8 mouse cellular contexts compared by ENCODE assay signal in genomic region chr2:126933921-126934320, GRCm38 (mm10). TPM values are rescaled to one million over a fixed set of nuclear protein-coding genes. Genes with fewer than 3 reads are reported as not detected.
DNase-seq lines count a peak whose midpoint lies in the region; ATAC-seq and TF ChIP-seq lines count a peak whose summit lies in the region.

No protein-coding gene starts in this region.

- no peak overlapping the region for H3K4me3 ChIP-seq in kidney, adult 2 months (ENCODE audit: insufficient read depth, low read depth, low read length)
- no peak overlapping the region for H3K4me3 ChIP-seq in embryonic fibroblast, embryonic 13.5 days (ENCODE audit: insufficient read depth, low read length)
- H3K4me3 ChIP-seq in liver, embryonic 13.5 days (replicated peaks), result no peak overlapping the region; the same call in 1 of the 2 replicates

- H3K4me1 ChIP-seq in kidney, adult 2 months (ENCODE audit: control insufficient read depth, insufficient read depth, low read length), result peaks cover 7% of the 10 kb centered on the region; the same call in 1 of the 2 replicates
- H3K4me1 ChIP-seq in embryonic fibroblast, embryonic 13.5 days (ENCODE audit: control insufficient read depth, insufficient read depth, low read length), result peaks cover 6% of the 10 kb centered on the region
- H3K4me1 ChIP-seq in liver, embryonic 13.5 days (replicated peaks), result peaks cover 29% of the 10 kb centered on the region

- peak overlapping the region; percentile 7; the same call in 1 of the 2 replicates for H3K9ac ChIP-seq in liver, embryonic 13.5 days

- H3K4me2 ChIP-seq in liver, embryonic 13.5 days, result peak overlapping the region; percentile 82

- no peak for TF ChIP-seq POLR2A in kidney, adult 2 months (IDR thresholded peaks at IDR 0.05; ENCODE audit: low read depth, low read length)
- TF ChIP-seq POLR2A in embryonic fibroblast, embryonic 13.5 days (IDR thresholded peaks at IDR 0.05; ENCODE audit: low read depth, low read length), result no peak

- TF ChIP-seq CTCF in kidney, adult 2 months (conservative IDR thresholded peaks at IDR 0.05; ENCODE audit: insufficient read depth, insufficient read length, low read depth, low read length), result no peak
- no peak for TF ChIP-seq CTCF in embryonic fibroblast, embryonic 13.5 days (IDR thresholded peaks at IDR 0.05; ENCODE audit: borderline replicate concordance, insufficient read depth, low read length)

- ATAC-seq in liver, embryonic 13.5 days (ENCODE audit: low read depth), result no peak

- no peaks in the 10 kb centered on the region for H3K36me3 ChIP-seq in kidney, adult 2 months (ENCODE audit: control insufficient read depth, insufficient read depth, low read length)
- H3K36me3 ChIP-seq in liver, embryonic 13.5 days, result no peaks in the 10 kb centered on the region

- no peaks in the 10 kb centered on the region for H3K27me3 ChIP-seq in kidney, adult 2 months (replicated peaks; ENCODE audit: control insufficient read depth, insufficient read depth, low read length)
- H3K27me3 ChIP-seq in liver, embryonic 13.5 days, result no peaks in the 10 kb centered on the region; the same call in 1 of the 2 replicates

- DNase-seq in kidney, adult 2 months, result peak; percentile 17
- no peak for DNase-seq in kidney, postnatal 25 days
- DNase-seq in A20 (ENCODE audit: low read depth, low spot score), result peak; percentile 41
- no peak for DNase-seq in liver, embryonic 13.5 days
- DNase-seq in thymus, postnatal 0 days (ENCODE audit: low spot score), result no peak
- DNase-seq in layer of hippocampus, postnatal 36 days, result no peak
- no peak for DNase-seq in natural killer cell, adult 2 months (ENCODE audit: low spot score in 2 of 2)

- H3K9me3 ChIP-seq in liver, embryonic 13.5 days (replicated peaks), result no peaks in the 10 kb centered on the region

- peak overlapping the region; percentile 93 for H3K27ac ChIP-seq in kidney, adult 2 months (ENCODE audit: insufficient read depth, low read depth, low read length)
- H3K27ac ChIP-seq in embryonic fibroblast, embryonic 13.5 days (ENCODE audit: insufficient read depth, low read length), result 0 out of 2 replicates have a peak overlapping the region, but pooled peaks have one; percentile 95
- H3K27ac ChIP-seq in liver, embryonic 13.5 days, result no peak overlapping the region

RNA-seq across cellular contexts. Expression of gene Sppl2a, which starts 0.9 kb away (rescaled TPM):
- 19.2 and 24.9 TPM in 2 replicates for polyA plus RNA-seq in kidney, adult 2 months (2012; rRNA removed)
- polyA plus RNA-seq in embryonic fibroblast, embryonic 13.5 days (2011; ENCODE audit: insufficient read length, low read depth, missing spikeins), result 85.4 and 88.5 TPM in 2 replicates
- 24.0 and 28.2 TPM in 2 replicates for polyA plus RNA-seq in liver, embryonic 13.5 days (2015; fragmentation: Nextera tagmentation; extraction: Ambion mirVana)
- polyA plus RNA-seq in thymus, postnatal 0 days (2015; fragmentation: Nextera tagmentation; extraction: Ambion mirVana), result 86.8 and 89.5 TPM in 2 replicates
- total RNA-seq in layer of hippocampus, postnatal 36 days (2021), result 10 to 100 TPM; 30.2 to 35.2 TPM

RNA-seq across cellular contexts. Expression of gene Trpm7, which starts 57.9 kb away (rescaled TPM):
- 10.9 and 13.5 TPM in 2 replicates for polyA plus RNA-seq in kidney, adult 2 months (2012; rRNA removed)
- polyA plus RNA-seq in embryonic fibroblast, embryonic 13.5 days (2011; ENCODE audit: insufficient read length, low read depth, missing spikeins), result 74.7 and 82.0 TPM in 2 replicates
- polyA plus RNA-seq in liver, embryonic 13.5 days (2015; fragmentation: Nextera tagmentation; extraction: Ambion mirVana), result 20.8 and 22.0 TPM in 2 replicates
- polyA plus RNA-seq in thymus, postnatal 0 days (2015; fragmentation: Nextera tagmentation; extraction: Ambion mirVana), result 43.8 and 57.5 TPM in 2 replicates
- total RNA-seq in layer of hippocampus, postnatal 36 days (2021), result 10 to 100 TPM; 42.6 to 43.0 TPM

Comparison
In these comparisons a context has a peak if more than half of its experiments do, and no peak if none do; other contexts are left out.
1. DNase-seq: peak in kidney, adult 2 months (single experiment) and A20 (single experiment); none in kidney, postnatal 25 days (0 of 2), liver, embryonic 13.5 days (single experiment), thymus, postnatal 0 days (single experiment), layer of hippocampus, postnatal 36 days (0 of 2) and natural killer cell, adult 2 months (0 of 2).